Mouse (Mus musculus) bone marrow, adult 2 months (tissue): ENCODE results near the gene Cd5.

Experiments used
- CTCF ChIP-seq: fragments of 200-500 bp; IDR thresholded peaks from 2 replicates; pipeline ENCODE4 v1.5.1; 2011; ENCODE audit warnings: low read length, control low read depth; ENCODE audit not compliant: control insufficient read depth, insufficient read depth
- POLR2A ChIP-seq: fragments of 200-500 bp; IDR thresholded peaks from 2 replicates; pipeline ENCODE4 v1.6.1; 2011; ENCODE audit warnings: low read depth, mild to moderate bottlenecking, control low read depth, low read length, borderline replicate concordance; ENCODE audit not compliant: control insufficient read depth

DNA sequence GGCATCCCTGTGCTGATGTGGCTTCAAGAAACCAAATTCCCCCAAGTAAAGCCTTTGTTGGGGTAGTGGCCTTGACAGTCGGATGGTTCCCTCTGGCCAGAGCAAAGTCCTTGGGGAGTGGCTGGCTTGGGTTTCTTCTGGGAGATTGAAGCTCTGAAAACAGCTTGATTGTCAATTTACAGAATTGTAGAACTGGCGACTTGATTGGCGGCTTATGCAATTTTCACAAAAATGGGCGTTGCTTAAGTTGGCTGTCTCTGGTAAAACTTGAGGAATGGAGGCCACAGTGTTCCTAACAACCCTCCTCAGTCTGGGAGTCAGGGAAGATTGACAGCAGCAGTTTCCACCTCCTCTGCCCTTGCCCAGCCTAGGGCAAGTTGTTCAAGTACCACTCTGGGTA lies 46.4 kb downstream of the Cd5 start:
- TF ChIP-seq POLR2A (no peak), CTCF (no peak)
